Mouse (Mus musculus): Measurements from ENCODE around the gene Gm21637.
"Not testable (repeated sequence)": the region's sequence is repeated elsewhere in the genome, so short reads cannot be mapped to it uniquely, and the experiment has no call there.

The Gm21637 gene

GRCm38 (mm10) chrX:31961744-31962143 lies at the start of gene Gm21637:
Gene Gm21637 (plus strand): TSS chrX:31962044.
- DNase-seq: not testable (repeated sequence)

All from lung, postnatal 36 days (tissue).